Mouse (Mus musculus) gastrocnemius, postnatal 36 days (tissue): ENCODE measurements around the gene Otub1. TPM values are rescaled to one million over a fixed set of nuclear protein-coding genes. Genes with fewer than 3 reads are reported as not detected.

ENCODE experiments used
- DNase-seq, 2 experiments: peaks; one replicate each; pipeline ENCODE4 v3.0.0; 2022
- intact Hi-C: fragments of 180-260 bp; cut with DNase I; formaldehyde crosslinking; loops from one replicate; pipeline ENCODE4 v1.15.1; 2025
- total RNA-seq, 2 experiments: library from RNA; stranded (reverse); gene quantifications; 2 replicates each; pipeline ENCODE4 v1.2.3; 2021

Gene Otub1
- total RNA-seq, 2 experiments from 2014 or later: 45.4 to 49.9 TPM

DNA sequence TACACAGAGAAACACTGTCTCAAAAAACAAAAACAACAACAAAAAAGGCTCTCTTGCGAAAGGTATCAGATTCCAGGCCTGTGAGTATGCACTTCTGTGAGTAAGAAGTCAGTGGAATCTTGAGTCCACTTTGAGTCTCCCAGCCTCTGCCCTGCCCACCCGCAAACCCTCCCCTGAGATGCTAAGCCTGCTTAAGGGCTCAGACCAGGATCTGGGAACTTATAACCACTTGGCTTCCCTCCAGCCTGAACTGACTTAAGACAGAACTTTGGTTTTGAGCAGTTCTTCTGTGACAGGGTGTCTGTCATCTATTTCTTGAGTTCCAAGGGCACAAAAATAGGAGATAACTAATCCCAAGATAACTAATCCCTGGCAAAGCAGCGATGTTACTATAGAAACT is 6.9 kb upstream of the Otub1 start:
- intact Hi-C loops: no loop called here
- no peak for DNase-seq

DNA sequence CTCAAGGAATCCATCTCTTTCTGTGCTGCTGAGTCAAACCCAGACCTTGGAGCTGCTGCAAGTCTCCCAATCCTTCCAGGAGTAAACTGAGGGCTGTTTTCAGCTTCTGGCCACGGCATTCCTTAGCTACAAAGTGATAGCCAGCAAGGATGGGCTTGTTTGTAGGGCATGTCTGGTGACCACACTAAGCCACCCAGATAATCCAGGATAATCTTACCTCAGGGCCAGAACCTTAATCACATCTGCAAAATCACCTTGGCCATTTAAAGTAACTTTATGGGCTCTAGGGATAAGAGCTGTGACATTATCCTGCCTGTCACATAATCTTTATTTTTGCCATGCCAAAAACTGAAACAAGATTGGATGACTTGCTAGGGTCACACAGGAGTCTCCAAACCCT is 6.1 kb upstream of the Otub1 start:
- DNase-seq: no peak
- intact Hi-C loops: no loop called here

DNA sequence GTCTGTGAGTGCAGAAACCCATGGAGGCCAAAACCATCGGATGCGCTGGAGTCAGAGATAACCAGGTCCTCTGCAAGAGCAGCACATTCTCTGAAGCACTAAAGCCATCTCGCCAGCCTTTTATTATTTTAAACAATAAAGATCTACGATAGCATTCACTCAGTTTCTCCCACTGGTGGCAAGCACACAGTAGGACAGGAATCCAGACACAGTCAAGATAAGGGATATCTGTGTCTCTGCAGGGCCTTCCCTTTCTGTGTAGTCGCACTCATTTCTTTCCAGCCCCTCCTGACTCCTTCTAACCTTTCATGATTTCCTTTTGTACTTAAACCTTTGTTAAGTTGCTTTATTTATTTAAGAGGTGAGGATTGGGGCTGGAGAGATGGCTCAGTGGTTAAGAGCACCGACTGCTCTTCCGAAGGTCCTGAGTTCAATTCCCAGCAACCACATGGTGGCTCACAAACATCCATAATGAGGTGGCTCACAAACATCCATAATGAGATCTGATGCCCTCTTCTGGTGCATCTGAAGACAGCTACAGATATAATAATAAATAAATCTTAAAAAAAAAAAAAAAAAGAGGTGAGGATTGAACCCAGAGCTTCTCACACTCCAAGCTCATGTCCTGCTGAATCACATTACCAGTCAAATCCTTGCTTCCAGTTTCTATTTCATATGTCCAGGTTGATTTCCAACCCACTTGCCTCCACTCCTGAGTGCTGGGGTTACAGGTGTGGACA is 4.0 kb upstream of the Otub1 start:
- DNase-seq: no peak
- intact Hi-C loops: no loop called here

- intact Hi-C loops: no loop called here
- no peak for DNase-seq
These were observed 790 bp downstream of the Otub1 start for GRCm38 (mm10) chr19:7205326-7205725.

DNA sequence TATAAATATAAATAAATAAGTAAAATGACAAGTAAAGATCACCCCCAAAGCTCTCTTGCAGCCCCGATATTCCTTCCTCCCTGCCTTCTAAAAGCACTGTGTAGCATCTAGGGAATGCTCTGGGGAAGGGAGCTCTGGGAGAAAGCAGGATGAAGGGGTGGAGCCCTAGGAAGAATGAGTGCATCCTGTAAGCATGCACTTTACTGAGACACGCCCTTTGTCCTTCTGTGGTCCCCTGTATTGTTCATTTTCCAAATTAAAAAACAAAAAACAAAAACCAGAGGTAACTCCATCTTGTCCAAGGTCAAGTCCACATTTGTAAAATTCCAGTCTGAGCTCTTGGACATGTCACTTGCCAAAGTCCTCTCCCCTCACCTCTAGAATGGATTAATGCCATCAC is 1.2 kb downstream of the Otub1 start:
- no peak for DNase-seq
- intact Hi-C loops: no loop called here

DNA sequence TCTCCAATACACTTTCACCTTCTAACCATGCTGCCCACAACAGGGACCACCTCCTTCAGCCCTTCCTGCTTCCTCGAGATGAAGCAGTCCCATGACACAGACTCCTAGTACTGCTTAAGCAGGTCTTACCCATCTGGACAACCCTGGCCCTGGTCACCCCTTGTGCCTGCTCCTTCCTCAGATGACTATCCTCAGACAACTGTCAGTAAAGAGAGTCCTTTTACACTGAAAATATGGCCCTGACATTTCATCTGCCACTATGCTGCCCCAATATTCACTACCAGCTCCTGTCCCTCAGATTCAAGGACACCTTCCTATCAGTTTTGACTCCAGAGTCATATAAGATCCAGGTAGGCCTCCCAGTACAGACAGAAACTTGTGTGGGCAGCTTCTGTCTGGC is 5.7 kb downstream of the Otub1 start:
- intact Hi-C loops: no loop called here
- no peak for DNase-seq

GRCm38 (mm10) chr19:7199089-7199488 is 7.0 kb downstream of the Otub1 start:
- DNase-seq: no peak
- intact Hi-C loops: no loop called here

DNA sequence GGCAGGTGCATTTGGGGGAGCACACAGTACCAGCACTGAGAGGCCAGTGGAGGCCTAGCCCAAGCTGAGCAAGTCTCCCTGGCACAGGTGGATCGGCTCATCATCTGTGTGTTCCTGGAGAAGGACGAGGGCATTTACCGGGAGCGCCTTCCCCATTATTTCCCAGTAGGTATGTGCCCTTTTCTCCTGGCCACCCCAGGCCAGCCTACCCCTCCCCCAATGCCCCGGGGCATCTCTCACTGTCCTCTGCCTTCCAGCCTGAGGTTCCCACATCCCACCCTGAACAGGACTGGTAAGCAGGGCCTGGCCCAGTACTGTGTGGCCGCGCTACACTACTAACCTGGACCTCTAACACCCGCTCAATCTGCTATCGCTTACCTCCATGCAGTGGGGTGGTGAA is 8.7 kb downstream of the Otub1 start:
- intact Hi-C loops: loop anchor here (1.0 kb wide), 1 partner anchor 130 kb away; no protein-coding TSS in a partner anchor

DNA sequence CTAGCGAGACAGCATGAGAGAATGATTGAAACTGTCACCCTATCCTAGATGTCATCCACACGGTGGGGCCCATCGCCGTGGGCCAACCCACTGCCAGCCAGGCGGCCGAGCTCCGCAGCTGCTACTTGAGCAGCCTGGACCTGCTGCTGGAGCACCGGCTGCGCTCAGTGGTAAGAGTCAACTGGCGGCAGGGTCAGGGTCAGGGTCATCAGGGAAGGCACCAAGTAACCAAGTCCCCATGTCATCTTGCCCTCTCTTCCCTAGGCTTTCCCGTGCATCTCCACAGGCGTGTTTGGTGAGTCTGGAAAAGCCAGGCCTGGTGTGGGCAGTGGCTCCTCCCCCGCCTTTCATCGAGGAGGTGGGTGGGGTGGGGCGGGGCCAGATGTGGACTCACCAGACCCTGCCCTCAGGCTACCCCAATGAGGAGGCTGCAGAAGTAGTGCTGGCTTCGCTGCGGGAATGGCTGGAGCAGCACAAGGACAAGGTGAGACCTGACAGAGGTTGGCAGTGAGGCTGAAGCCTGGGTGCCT is 9.3 kb downstream of the Otub1 start:
- DNase-seq: no peak
- intact Hi-C loops: loop anchor here (1.0 kb wide), 1 partner anchor 130 kb away; no protein-coding TSS in a partner anchor

More for the DNA sequence above, 8.7 kb downstream of the Otub1 start:
- DNase-seq: no peak

DNA sequence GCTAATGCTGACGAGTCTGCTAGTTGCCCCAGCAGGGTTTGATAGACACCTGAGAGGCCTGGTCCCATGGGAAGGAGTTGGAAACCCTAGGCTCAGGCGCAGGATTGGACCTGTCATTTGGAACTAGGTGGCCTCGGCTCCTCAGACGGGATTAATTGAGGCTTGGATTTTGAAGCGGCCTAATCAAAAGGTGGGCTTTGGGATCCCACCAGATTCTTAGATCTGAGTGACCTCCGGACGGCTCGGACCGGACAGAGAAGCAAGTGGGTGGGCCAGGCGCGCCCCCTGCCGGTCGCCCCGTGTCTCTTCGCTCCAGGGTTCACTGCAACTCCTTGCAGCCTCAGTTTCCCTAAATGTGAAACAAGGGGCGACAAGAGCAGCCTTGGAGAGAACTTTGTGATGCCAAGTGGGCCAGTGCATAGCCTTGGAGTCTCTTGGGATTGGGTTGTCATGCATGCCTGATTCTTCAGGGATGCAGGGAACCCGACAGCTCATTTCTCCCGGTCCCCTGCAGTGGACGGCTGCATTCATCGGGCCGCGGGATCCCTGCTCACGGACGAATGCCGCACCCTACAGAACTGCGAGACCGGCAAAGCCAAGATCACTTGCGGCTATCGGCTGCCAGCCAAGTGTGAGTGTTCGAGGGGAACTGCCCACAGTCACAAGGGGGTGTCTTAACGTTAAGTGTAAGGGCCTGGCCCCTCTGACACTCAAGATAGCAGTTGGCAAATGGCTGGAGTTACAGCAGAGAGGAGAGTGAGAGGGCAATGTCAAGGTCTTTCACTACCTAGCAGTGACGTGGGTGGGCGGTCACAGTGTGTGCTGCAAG is 10.0 kb downstream of the Otub1 start:
- DNase-seq: peak; percentile 42 to 67
- intact Hi-C loops: no loop called here

DNA sequence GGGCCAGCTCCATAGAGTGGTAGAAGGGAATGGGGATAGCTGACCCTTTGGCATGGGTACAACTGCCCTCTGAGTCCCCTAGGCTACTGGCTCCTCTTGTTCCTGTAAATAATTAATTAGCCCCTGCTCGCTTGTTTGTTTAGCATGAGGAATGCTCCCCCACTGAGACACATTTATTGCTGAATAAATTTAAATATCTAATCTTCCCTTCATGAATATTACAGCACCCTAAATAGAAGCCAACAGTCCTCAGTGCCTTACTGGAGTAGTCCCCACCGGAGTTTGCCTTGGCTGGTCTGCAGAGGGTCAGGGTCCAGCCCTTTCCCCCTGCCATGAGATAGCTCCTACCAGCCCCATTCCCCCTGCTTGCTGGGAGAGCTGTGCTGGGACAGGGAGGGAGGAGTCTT is 13.6 kb downstream of the Otub1 start:
- intact Hi-C loops: no loop called here
- DNase-seq: no peak

DNA sequence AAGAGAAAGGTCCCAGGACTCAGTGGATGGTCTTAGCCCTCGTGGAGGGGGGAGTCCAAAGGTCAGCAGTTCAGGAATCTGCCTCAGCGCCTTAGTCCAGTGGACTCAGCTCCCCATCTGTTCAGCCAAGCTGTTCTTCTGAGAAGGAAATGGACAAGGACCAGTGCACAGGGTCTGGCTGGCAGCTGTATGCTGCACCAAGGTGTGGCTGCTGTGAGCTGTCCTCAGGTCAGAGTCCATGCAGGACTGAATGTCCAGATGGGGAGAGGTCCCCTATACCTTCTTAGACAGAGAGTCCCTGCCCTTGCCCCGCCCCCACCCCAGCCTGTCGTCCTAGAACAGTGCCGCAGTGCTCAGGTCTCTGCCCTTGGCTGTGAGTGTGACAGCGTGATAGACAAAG is 14.5 kb downstream of the Otub1 start:
- no peak for DNase-seq
- intact Hi-C loops: no loop called here

DNA sequence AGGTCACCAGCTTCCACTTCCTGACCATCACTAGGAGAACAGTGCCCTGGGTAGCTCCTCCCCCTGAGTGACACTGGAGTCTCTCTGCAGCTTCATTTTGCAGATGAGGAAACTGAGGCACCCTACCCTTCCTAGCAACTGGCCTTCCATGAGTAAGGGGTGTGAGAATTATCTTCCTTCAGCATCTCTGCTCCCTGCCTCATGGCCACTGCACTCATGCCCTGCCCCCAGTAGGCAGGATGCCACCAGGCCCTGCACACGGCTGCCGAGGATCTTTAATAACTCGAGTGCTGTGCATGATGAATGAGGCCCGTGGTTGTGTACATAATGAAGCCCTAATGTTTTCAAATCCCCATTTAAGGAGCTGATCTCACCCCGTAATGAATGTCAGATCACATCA is 15.1 kb downstream of the Otub1 start:
- intact Hi-C loops: no loop called here

DNA sequence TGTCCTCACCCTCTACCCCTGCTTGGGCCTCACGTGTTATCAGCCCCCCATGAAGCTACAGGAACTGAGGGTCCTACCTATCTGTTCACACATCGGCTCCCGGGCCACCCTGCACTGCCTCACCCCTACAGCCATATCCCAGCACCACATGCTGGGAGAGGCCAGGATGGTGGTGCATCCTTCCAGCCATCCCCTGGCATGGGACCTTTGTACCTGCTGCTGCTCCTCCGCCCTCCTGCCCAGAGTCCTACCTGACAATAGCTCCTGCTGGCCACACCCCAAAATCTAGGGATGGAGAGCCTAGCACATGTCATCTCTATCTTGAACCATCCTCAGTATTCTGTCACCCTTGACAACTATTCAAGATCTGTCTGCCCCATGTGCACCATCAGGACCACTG is 17.1 kb downstream of the Otub1 start:
- no peak for DNase-seq
- intact Hi-C loops: no loop called here

More for the DNA sequence above, 15.1 kb downstream of the Otub1 start:
- DNase-seq: no peak

GRCm38 (mm10) chr19:7187157-7187556 is 19.0 kb downstream of the Otub1 start:
- intact Hi-C loops: no loop called here
- no peak for DNase-seq

DNA sequence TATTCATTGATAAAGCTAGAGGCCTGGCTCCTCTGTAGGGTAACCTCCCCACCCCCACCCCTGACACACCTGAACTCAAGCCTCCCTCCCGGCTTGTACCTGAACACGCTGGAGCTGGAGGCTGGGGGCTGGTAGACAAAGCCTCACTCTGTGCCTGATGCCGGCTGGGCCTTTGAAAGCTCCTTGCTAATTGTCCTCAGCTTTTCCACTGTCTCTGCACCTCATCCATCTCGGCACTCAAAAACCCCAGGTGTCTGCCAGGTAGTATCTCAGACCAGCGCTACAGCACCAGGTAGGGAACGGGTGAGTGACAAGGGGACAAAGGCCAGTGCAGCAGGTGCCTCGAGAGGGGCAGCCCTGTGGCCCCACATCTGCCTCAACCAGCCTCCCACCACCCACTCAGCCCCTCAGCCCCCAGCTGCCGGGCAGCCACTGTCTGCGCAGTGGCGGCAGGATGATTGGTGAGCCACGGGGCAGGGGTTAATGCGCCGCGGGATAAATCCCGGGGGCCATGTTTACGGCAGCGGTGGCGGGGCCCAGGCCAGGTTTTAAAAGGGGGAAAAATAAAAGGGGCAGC is 20.3 kb downstream of the Otub1 start:
- intact Hi-C loops: no loop called here
- no peak for DNase-seq

- intact Hi-C loops: no loop called here
These were observed 21.1 kb downstream of the Otub1 start for GRCm38 (mm10) chr19:7185059-7185458.

GRCm38 (mm10) chr19:7183419-7183818 is 22.7 kb downstream of the Otub1 start:
- intact Hi-C loops: no loop called here
- no peak for DNase-seq

More at GRCm38 (mm10) chr19:7185059-7185458, 21.1 kb downstream of the Otub1 start:
- no peak for DNase-seq

DNA sequence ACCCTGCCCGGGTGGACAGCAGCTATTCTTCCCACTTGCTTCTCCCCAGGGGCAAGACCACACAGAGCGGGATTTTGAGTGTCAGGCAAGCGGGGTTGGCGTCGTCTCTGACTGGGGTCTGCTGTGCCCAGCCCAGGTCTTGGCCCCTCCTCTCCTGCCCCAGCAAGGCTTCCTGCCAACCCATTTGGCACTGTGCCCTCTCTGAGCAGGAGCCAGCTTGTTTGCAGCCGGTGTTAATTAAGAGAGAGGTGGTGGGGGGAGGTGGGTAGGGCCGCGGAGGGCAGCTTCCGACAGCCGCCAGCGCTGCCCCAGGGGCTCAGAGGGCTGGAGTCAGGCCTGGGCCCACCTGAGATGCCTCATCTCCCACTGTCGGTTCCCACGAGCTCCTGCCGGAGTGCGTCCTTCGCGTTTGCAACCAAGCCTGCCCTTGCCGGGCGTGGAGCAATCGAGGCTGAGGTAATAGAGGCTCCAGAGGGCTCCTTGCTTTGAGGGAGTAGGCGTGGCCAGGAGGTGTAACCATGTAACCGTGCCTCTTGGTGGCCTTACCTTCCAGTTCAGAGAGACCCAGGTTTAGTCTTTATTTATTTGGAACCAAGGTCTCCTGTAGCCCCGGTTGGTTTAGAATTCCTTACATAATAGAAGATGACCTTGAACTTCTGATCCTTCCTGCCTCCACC is 23.7 kb downstream of the Otub1 start:
- DNase-seq: no peak
- intact Hi-C loops: no loop called here

DNA sequence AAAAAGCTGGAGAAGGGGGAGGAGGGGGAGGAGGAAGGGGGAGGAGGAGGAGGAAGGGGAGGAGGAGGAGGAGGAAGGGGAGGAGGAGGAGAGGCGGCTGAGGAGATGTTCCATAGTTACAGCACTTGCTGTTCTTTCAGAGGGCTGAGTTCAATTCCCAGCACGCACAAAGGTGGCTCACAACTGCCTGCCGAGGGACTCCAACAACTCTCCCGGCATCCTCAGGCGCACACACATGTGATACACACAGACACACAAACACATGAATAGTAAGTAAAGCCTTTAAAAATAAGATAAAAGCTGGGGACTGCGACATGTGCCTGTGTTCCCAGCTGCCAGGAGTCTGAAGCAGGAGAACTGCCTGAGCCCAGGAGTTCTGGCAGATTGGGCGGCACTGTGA is 24.6 kb downstream of the Otub1 start:
- no peak for DNase-seq
- intact Hi-C loops: no loop called here
